Mouse (Mus musculus) adrenal gland, adult (tissue): Measurements from ENCODE around the gene Phox2b.

Source experiments
- DNase-seq, 2 experiments: peaks; one replicate each; pipeline ENCODE4 v3.0.0; 2022 to 2023; ENCODE audit warnings: low spot score in 1 of 2; ENCODE audit not compliant: inconsistent age in 2 of 2

Phox2b gene

GRCm38 (mm10) chr5:67098733-67099323, at the start of gene Phox2b:
TSS of gene Phox2b (minus strand) at chr5:67099301.
- no peak for DNase-seq

GRCm38 (mm10) chr5:67142622-67143021, 43.5 kb upstream of the Phox2b start:
- no peak for DNase-seq

GRCm38 (mm10) chr5:67139052-67140015, 40.2 kb upstream of the Phox2b start:
- DNase-seq = peak in 1 of 2 experiments; percentile 49

DNA sequence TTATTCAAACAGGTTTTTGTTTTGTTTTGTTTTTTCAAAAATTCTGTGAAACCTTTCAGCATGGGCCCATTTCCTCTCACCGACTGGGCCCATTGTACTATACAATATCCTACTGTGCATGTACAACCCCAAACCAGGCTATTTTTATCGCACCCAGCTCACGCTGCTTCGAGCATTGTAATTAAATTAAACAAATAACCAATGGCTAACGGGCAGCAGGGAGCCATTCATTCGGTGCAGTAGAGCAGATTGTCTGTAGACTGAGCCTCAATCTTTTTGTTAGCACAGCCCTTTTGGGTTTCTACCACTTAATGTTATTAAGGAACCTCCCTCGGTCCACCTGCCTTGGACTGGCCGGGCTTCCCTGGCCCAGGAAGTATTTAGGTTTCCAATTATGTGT, 39.5 kb upstream of the Phox2b start:
- no peak for DNase-seq

DNA sequence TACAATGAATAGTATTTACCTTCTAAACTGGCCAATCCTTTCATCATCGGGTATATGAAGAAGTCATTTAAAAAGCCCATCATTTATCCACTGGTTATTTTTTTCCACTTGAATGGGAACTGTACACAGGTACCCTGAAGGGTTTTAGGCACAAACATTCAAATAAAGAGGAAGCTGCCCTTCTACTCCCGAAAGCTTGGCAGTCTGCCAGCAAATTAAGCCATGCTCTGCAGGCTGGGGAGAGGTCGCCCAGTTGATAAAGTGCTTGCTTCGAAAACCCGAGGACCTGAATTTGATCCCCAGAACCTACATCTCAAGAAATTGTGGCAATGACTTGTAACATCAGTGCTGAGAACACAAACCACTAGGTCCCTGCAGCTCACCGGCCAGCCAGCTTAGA, 35.6 kb upstream of the Phox2b start:
- no peak for DNase-seq

- DNase-seq = no peak
These were observed 32.6 kb upstream of the Phox2b start for GRCm38 (mm10) chr5:67131671-67132070.

DNA sequence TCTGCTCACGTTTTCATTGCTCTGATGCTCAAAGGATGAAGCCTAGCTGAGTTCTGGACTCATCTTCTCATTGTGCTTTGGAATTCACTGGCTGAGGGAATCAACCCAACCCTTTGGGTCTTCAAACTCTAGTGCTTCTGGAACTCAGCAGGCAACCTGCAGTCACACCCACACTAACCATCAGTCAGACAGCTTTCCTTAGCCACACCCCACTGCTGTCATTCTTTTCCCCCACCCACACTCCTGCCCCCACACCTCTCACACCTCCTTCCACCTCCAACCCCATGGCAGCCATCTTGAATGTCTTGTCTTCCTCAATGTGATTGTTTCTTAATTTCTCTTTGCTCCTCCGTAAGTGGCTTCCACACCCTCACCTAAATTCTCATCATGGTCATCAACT, 7.2 kb upstream of the Phox2b start:
- DNase-seq = no peak

- no peak for DNase-seq
These were observed 3.9 kb upstream of the Phox2b start for GRCm38 (mm10) chr5:67103016-67103415.

- DNase-seq = peak in 1 of 2 experiments; percentile 43
These were observed 2.9 kb upstream of the Phox2b start for GRCm38 (mm10) chr5:67101793-67102600.

DNA sequence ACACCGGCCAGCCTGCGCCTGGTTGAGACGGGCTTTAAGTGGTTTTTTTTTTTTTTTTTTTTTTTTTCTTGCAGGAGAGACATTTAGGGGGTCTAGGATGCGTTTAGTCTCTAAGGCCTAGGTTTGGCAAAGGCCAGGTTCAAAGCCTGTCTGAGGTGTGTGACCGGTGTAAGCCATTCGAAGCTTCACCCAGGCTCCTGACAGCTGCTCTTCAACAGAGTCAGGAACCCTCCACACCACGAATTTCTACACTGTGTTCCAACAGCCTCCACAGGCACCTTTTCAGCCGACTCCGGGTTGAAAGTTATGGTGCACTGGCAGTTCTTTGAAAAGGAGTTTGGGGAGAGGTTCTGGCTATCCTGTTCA, 2.3 kb upstream of the Phox2b start:
- no peak for DNase-seq

DNA sequence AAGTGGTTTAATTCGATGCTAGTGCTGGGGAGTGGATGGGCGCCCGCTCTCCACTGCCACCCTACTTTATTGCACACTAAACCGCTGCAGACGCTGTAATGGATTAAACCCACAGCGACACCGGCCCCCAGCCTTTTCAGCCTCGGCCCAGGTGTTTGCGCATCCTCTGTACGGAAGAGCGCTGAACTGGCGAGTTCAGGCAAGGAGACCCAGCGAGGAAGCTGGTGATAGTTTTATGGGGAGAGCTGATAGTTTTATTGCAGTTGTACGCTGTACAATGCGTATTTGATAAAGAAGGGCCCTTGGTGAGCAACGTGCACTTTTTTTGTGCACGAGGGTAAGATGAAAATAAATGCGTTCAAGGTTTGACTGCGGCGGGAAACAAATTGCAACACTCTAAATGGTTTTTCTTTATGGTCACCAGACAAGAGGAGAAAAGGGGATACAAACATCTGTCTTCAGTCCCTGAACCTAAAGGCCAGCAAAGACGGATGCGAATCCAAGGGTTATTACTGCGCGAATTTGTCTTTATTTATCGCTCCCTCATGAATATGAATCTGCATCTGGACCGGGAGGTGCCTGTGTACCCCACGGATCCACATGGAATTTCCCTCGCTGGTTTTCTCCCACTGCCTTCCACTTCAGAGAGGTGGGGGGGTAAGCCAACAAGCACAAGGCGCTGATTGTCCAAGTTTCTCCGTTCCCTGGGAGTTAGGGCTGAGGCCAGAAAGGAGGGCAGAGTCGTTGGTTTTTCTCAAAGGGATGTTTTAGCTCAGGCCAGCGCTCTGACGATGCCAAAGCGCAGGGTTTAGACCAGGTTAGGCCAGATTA, 1.7 kb upstream of the Phox2b start:
- peak in 1 of 2 experiments; percentile 29 for DNase-seq

- peak in 1 of 2 experiments; percentile 52 for DNase-seq
These were observed 531 bp upstream of the Phox2b start for GRCm38 (mm10) chr5:67099393-67100271.

GRCm38 (mm10) chr5:67098051-67098732, 909 bp downstream of the Phox2b start:
- no peak for DNase-seq

GRCm38 (mm10) chr5:67097106-67098050, 1.7 kb downstream of the Phox2b start:
- peak in 1 of 2 experiments; percentile 63 for DNase-seq

GRCm38 (mm10) chr5:67096378-67096771, 2.7 kb downstream of the Phox2b start:
- peak in 1 of 2 experiments; percentile 65 for DNase-seq

- DNase-seq = peak in 1 of 2 experiments; percentile 56
These were observed 3.3 kb downstream of the Phox2b start for GRCm38 (mm10) chr5:67095651-67096377.

GRCm38 (mm10) chr5:67095153-67095552, 3.9 kb downstream of the Phox2b start:
- DNase-seq = no peak
